Mouse (Mus musculus): Measurements from ENCODE around the gene Asphd1. TPM values are rescaled to one million over a fixed set of nuclear protein-coding genes. Genes with fewer than 3 reads are reported as not detected.
"Not testable (repeated sequence)": the region's sequence is repeated elsewhere in the genome, so short reads cannot be mapped to it uniquely, and the experiment has no call there.

Gene Asphd1
- polyA plus RNA-seq, 1 experiment from 2014 or later = 0.82 TPM

GRCm38 (mm10) chr7:126922624-126923060 is 26.7 kb downstream of the Asphd1 start, which contains the start of gene Tmem219:
Gene Tmem219 (minus strand): TSS chr7:126922917.
- Histone ChIP-seq H3K27me3 (ENCODE audit: control insufficient read depth, insufficient read depth, low read length) (no peaks in the 10 kb centered on the region), H3K4me3 (ENCODE audit: low read depth, low read length) (peak within 1 kb of the TSS; percentile 6; the same call in 1 of the 2 replicates), H3K27ac (ENCODE audit: low read depth, low read length) (peak within 1 kb of the TSS; percentile 78), H3K36me3 (ENCODE audit: control insufficient read depth, insufficient read depth, low read length) (no peaks in the 10 kb centered on the region), H3K9ac (ENCODE audit: low read length) (peak within 1 kb of the TSS; percentile 18), H3K4me1 (ENCODE audit: control insufficient read depth, insufficient read depth, low read length) (peaks cover 6% of the 10 kb centered on the region; the same call in 1 of the 2 replicates), H3K9me3 (ENCODE audit: control insufficient read depth, low read length) (no peaks in the 10 kb centered on the region), H3K4me2 (ENCODE audit: low read depth) (peak within 1 kb of the TSS; percentile 30)
- DNase-seq (ENCODE audit: low spot score) = peak; percentile 55
- WGBS = 49% methylated on average over 5 of the region's 5 CpGs
- peak; percentile 31; the same call in 1 of the 2 replicates for ATAC-seq (ENCODE audit: insufficient read depth, low FRiP score, low TSS enrichment)

GRCm38 (mm10) chr7:126921563-126921962 is 27.8 kb downstream of the Asphd1 start:
- Histone ChIP-seq H3K4me3 (ENCODE audit: low read depth, low read length) (peak overlapping the region; percentile 4; the same call in 1 of the 2 replicates), H3K4me2 (ENCODE audit: low read depth) (peak overlapping the region; percentile 30; the same call in 1 of the 2 replicates), H3K36me3 (ENCODE audit: control insufficient read depth, insufficient read depth, low read length) (no peaks in the 10 kb centered on the region), H3K9ac (ENCODE audit: low read length) (no peak overlapping the region; the same call in 1 of the 2 replicates), H3K27me3 (ENCODE audit: control insufficient read depth, insufficient read depth, low read length) (no peaks in the 10 kb centered on the region), H3K9me3 (ENCODE audit: control insufficient read depth, low read length) (no peaks in the 10 kb centered on the region), H3K4me1 (ENCODE audit: control insufficient read depth, insufficient read depth, low read length) (peaks cover 4% of the 10 kb centered on the region; the same call in 1 of the 2 replicates), H3K27ac (ENCODE audit: low read depth, low read length) (no peak overlapping the region)
- WGBS = 78% methylated on average over 2 of the region's 2 CpGs
- DNase-seq (ENCODE audit: low spot score) (no peak), ATAC-seq (ENCODE audit: insufficient read depth, low FRiP score, low TSS enrichment) (no peak)

DNA sequence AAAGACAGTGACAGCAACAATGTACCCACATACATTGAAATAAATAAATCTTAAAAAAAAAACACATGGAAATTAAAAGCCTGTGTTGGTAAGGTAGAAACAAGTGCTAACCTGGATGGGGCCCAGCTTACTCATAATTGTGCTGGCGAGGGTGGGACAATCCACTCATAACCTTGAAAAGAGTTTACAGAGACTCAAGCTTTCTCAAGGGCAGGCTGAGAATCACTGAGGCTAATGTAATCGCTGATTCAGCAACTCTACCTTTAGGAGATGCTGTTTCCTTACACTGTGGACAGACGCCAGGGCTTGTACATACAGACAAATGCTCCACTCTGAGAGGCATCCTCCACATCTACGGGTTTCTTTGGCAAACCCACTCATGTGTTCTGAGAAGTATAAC is 29.4 kb downstream of the Asphd1 start:
- DNase-seq (ENCODE audit: low spot score) (no peak), ATAC-seq (ENCODE audit: insufficient read depth, low FRiP score, low TSS enrichment) (no peak)
- Histone ChIP-seq H3K27ac (ENCODE audit: low read depth, low read length) (no peak overlapping the region), H3K4me2 (ENCODE audit: low read depth) (no peak overlapping the region), H3K9me3 (ENCODE audit: control insufficient read depth, low read length) (no peaks in the 10 kb centered on the region), H3K36me3 (ENCODE audit: control insufficient read depth, insufficient read depth, low read length) (no peaks in the 10 kb centered on the region), H3K27me3 (ENCODE audit: control insufficient read depth, insufficient read depth, low read length) (no peaks in the 10 kb centered on the region), H3K9ac (ENCODE audit: low read length) (no peak overlapping the region), H3K4me1 (ENCODE audit: control insufficient read depth, insufficient read depth, low read length) (peaks cover 4% of the 10 kb centered on the region; the same call in 1 of the 2 replicates), H3K4me3 (ENCODE audit: low read depth, low read length) (no peak overlapping the region)
- WGBS = 83% methylated on average over 4 of the region's 4 CpGs

GRCm38 (mm10) chr7:126918356-126918755 is 31.0 kb downstream of the Asphd1 start:
- not testable (repeated sequence) for H3K4me3 ChIP-seq (ENCODE audit: low read depth, low read length); H3K4me2 ChIP-seq (ENCODE audit: low read depth); H3K27me3 ChIP-seq (ENCODE audit: control insufficient read depth, insufficient read depth, low read length); H3K27ac ChIP-seq (ENCODE audit: low read depth, low read length); H3K4me1 ChIP-seq (ENCODE audit: control insufficient read depth, insufficient read depth, low read length); H3K9ac ChIP-seq (ENCODE audit: low read length); H3K36me3 ChIP-seq (ENCODE audit: control insufficient read depth, insufficient read depth, low read length); H3K9me3 ChIP-seq (ENCODE audit: control insufficient read depth, low read length); ATAC-seq (ENCODE audit: insufficient read depth, low FRiP score, low TSS enrichment); DNase-seq (ENCODE audit: low spot score)
- WGBS = 28% methylated on average over 4 of the region's 4 CpGs

DNA sequence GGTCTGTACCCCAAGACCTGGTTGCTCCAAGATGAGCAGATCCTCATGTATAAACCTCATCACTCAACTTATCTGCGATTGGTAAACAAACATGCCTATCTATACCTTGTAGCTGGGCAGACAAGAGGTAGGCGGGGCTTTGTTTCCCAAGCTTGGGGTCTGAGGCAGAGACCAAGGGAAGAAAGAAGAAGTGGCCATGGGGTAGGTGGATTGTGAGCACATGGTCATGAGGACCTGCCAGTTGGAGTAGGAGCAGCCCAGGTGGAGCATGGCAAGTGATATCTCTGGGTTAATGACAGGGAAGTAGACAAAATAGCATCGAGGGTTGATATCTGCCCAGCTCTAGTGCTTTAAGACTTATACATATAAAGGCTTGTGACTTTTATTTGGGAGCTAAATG is 34.5 kb downstream of the Asphd1 start:
- DNase-seq (ENCODE audit: low spot score) (no peak), ATAC-seq (ENCODE audit: insufficient read depth, low FRiP score, low TSS enrichment) (no peak)
- Histone ChIP-seq H3K9ac (ENCODE audit: low read length) (no peak overlapping the region), H3K27me3 (ENCODE audit: control insufficient read depth, insufficient read depth, low read length) (no peaks in the 10 kb centered on the region), H3K4me2 (ENCODE audit: low read depth) (no peak overlapping the region), H3K9me3 (ENCODE audit: control insufficient read depth, low read length) (no peaks in the 10 kb centered on the region), H3K4me3 (ENCODE audit: low read depth, low read length) (no peak overlapping the region), H3K36me3 (ENCODE audit: control insufficient read depth, insufficient read depth, low read length) (no peaks in the 10 kb centered on the region), H3K4me1 (ENCODE audit: control insufficient read depth, insufficient read depth, low read length) (no peaks in the 10 kb centered on the region), H3K27ac (ENCODE audit: low read depth, low read length) (no peak overlapping the region)
- 93% methylated on average over 3 of the region's 3 CpGs for WGBS

- no peak for DNase-seq (ENCODE audit: low spot score)
- H3K9ac ChIP-seq (ENCODE audit: low read length) = no peak overlapping the region
- no peaks in the 10 kb centered on the region for H3K36me3 ChIP-seq (ENCODE audit: control insufficient read depth, insufficient read depth, low read length)
- ATAC-seq (ENCODE audit: insufficient read depth, low FRiP score, low TSS enrichment) = no peak
- WGBS = 75% methylated on average over 3 of the region's 3 CpGs
- H3K27ac ChIP-seq (ENCODE audit: low read depth, low read length) = no peak overlapping the region
- H3K4me3 ChIP-seq (ENCODE audit: low read depth, low read length) = no peak overlapping the region
- no peaks in the 10 kb centered on the region for H3K9me3 ChIP-seq (ENCODE audit: control insufficient read depth, low read length)
- no peaks in the 10 kb centered on the region for H3K27me3 ChIP-seq (ENCODE audit: control insufficient read depth, insufficient read depth, low read length)
- H3K4me2 ChIP-seq (ENCODE audit: low read depth) = no peak overlapping the region
- no peaks in the 10 kb centered on the region for H3K4me1 ChIP-seq (ENCODE audit: control insufficient read depth, insufficient read depth, low read length)
These were observed 43.8 kb downstream of the Asphd1 start for GRCm38 (mm10) chr7:126905590-126905989.

DNA sequence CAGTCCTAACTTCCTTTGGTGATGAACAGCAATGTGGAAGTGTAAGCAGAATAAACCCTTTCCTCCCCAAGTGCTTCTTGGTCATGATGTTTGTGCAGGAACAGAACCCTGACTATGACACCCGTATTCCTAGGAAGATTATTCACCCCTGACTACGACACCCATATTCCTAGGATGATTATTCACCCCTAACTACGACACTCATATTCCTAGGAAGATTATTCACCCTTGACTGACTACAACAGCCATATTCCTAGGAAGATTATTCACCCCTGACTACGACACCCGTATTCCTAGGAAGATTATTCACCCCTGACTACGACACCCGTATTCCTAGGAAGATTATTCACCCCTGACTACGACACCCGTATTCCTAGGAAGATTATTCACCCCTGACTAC is 49.6 kb downstream of the Asphd1 start:
- H3K9ac ChIP-seq (ENCODE audit: low read length); DNase-seq (ENCODE audit: low spot score); H3K9me3 ChIP-seq (ENCODE audit: control insufficient read depth, low read length); H3K4me3 ChIP-seq (ENCODE audit: low read depth, low read length); H3K27ac ChIP-seq (ENCODE audit: low read depth, low read length); H3K36me3 ChIP-seq (ENCODE audit: control insufficient read depth, insufficient read depth, low read length); ATAC-seq (ENCODE audit: insufficient read depth, low FRiP score, low TSS enrichment); H3K27me3 ChIP-seq (ENCODE audit: control insufficient read depth, insufficient read depth, low read length); H3K4me1 ChIP-seq (ENCODE audit: control insufficient read depth, insufficient read depth, low read length); H3K4me2 ChIP-seq (ENCODE audit: low read depth): not testable (repeated sequence)
- 95% methylated on average over 7 of the region's 9 CpGs for WGBS

GRCm38 (mm10) chr7:126898102-126898990 is 51.0 kb downstream of the Asphd1 start:
- ATAC-seq (ENCODE audit: insufficient read depth, low FRiP score, low TSS enrichment) (peak; percentile 79), DNase-seq (ENCODE audit: low spot score) (peak; percentile 96)
- H3K9me3 ChIP-seq (ENCODE audit: control insufficient read depth, low read length) = no peaks in the 10 kb centered on the region
- peak overlapping the region; percentile 53 for H3K4me2 ChIP-seq (ENCODE audit: low read depth)
- 0 out of 2 replicates have a peak, but pooled peaks cover 4% of the 10 kb centered on the region for H3K4me1 ChIP-seq (ENCODE audit: control insufficient read depth, insufficient read depth, low read length)
- peak overlapping the region; percentile 60 for H3K9ac ChIP-seq (ENCODE audit: low read length)
- no peak overlapping the region for H3K27ac ChIP-seq (ENCODE audit: low read depth, low read length)
- no peaks in the 10 kb centered on the region for H3K27me3 ChIP-seq (ENCODE audit: control insufficient read depth, insufficient read depth, low read length)
- peak overlapping the region; percentile 45 for H3K4me3 ChIP-seq (ENCODE audit: low read depth, low read length)
- WGBS = 11% methylated on average over 37 of the region's 37 CpGs
- no peaks in the 10 kb centered on the region for H3K36me3 ChIP-seq (ENCODE audit: control insufficient read depth, insufficient read depth, low read length)

All from neural tube, embryonic 11.5 days (tissue).